Mouse (Mus musculus): ENCODE measurements around the gene Ubald2.

DNA sequence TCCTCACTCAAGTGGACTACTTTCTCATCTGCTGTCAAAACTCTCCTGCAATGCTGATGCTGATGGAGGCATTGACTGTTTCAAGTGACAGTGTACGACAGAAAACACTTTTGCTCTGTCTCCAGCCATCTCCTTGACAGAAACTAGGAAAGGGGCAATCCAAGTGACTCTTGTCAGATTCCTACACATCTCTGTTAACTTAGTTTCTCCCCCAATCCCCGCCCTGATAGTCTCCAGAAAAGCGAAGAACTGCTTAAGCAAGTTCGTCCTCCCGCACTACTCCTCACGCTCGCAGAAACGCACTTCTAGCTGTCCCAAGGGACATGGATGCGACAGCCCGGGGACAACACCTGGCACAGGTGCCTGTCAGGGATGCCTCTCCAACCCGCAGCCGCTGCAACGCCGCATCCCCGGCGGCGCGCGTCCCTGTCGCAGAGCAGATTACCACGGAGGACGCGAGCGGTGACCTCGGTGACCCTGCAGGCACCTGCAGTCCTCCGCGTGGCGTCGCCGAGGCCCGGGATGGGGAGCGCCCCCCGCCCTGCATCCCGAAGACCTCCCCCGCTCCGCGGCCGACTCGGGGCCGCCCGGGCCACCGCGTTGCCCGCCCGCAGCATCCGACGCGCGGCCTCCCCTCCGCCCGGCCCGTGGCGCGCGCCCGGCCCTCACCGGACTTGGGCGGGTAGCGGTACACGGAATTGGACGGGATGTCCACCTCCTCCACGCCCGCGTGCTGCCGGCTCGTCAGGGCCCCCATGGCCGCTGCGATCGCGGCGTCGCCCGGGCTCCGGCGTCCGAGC lies 21.7 kb upstream of the Ubald2 start:
- TF ChIP-seq GATA1 (IDR thresholded peaks at IDR 0.05; ENCODE audit: low read length) (no peak), TAL1 (IDR thresholded peaks at IDR 0.05; ENCODE audit: low read length) (no peak)

Measured in erythroblast, embryonic 14.5 days (primary cell).